Mouse (Mus musculus) hindbrain, embryonic 13.5 days (tissue): ENCODE measurements at regions not wholly inside any gene's neighbourhood (a gene's known extent, or its start where the extent isn't known, plus 50 kb on each side); places are given as distances from the start of the nearest gene placed in this dataset.

ENCODE experiments used
- ATAC-seq: fragments of 200-750 bp; cut with Nextera tagmentation; 2 replicates; pipeline ENCODE4 v1.8.0; 2017; ENCODE audit warnings: moderate TSS enrichment; ENCODE audit not compliant: low FRiP score
- H3K27ac ChIP-seq: fragments of 300-500 bp; sonication (generic); 2 replicates; pipeline ENCODE4 v1.5.1; 2015; ENCODE audit warnings: inconsistent platforms, mild to moderate bottlenecking, moderate library complexity
- H3K27me3 ChIP-seq: fragments of 300-500 bp; sonication (generic); 2 replicates; pipeline ENCODE4 v1.6.1; 2015; ENCODE audit warnings: mild to moderate bottlenecking, inconsistent platforms
- H3K36me3 ChIP-seq: fragments of 300-500 bp; sonication (generic); 2 replicates; pipeline ENCODE4 v1.6.1; 2015; ENCODE audit warnings: mild to moderate bottlenecking, inconsistent platforms
- H3K4me1 ChIP-seq: fragments of 300-500 bp; sonication (generic); replicated peaks from 2 replicates; pipeline ENCODE4 v1.6.1; 2015; ENCODE audit warnings: inconsistent platforms
- H3K4me2 ChIP-seq: fragments of 300-500 bp; sonication (generic); 2 replicates; pipeline ENCODE4 v1.6.1; 2015; ENCODE audit warnings: inconsistent platforms, mild to moderate bottlenecking, moderate library complexity
- H3K4me3 ChIP-seq: fragments of 300-500 bp; sonication (generic); 2 replicates; pipeline ENCODE4 v1.5.1; 2015; ENCODE audit warnings: mild to moderate bottlenecking, inconsistent platforms
- H3K9ac ChIP-seq: fragments of 300-500 bp; sonication (generic); 2 replicates; pipeline ENCODE4 v1.6.1; 2015; ENCODE audit warnings: mild to moderate bottlenecking, inconsistent platforms
- H3K9me3 ChIP-seq: fragments of 300-500 bp; sonication (generic); 2 replicates; pipeline ENCODE4 v1.6.1; 2016; ENCODE audit warnings: inconsistent platforms
- WGBS: fragments of 180-500 bp; shearing (Covaris S2); methylation state at CpG from one replicate; pipeline ENCODE4 v1.1.7; 2015; 5-methylcytosine and 5-hydroxymethylcytosine counted together

- H3K9me3 ChIP-seq: no peaks in the 10 kb centered on the region
- no peak for ATAC-seq
- H3K9ac ChIP-seq: no peak overlapping the region
- no peaks in the 10 kb centered on the region for H3K36me3 ChIP-seq
- H3K27me3 ChIP-seq: no peaks in the 10 kb centered on the region
- no peak overlapping the region for H3K4me3 ChIP-seq
- no peak overlapping the region for H3K27ac ChIP-seq
- WGBS: 82% methylated on average over 9 of the region's 9 CpGs
- no peak overlapping the region for H3K4me2 ChIP-seq
- no peaks in the 10 kb centered on the region for H3K4me1 ChIP-seq
Measured at GRCm38 (mm10) chr1:184482026-184482425, 250.4 kb downstream of the Hlx start.

DNA sequence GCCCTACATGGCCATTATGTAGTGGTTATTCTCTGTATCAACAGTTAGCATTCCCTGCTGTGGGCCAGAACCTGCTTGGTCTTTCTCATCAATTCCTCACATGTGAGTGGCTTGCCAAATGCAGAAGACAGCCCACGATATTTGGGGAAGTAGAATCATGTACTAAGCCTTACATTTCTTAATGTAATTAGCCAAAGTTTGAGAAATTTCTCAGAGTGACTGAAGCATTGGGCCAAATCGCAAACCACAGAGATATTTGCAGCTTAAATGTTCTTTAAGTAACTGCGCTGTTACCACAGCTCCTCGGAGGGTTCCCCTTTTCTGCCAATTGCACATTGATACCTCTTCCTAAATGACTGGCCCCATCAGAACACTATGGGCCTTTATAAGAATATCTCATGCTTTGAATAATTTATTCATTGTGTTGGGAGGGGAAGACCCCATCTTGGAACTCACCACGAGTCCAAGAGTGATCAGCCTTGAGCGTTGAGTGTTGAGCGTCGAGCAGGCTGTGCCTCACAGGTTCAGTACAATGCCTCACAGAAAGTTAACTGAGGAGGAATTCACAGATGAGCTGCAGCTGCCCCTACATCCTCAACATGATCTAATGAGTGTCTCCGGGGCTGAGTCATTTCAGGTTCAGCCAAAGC lies 251.7 kb downstream of the Hlx start:
- H3K27me3 ChIP-seq: no peaks in the 10 kb centered on the region
- H3K9ac ChIP-seq: no peak overlapping the region
- ATAC-seq: no peak
- no peak overlapping the region for H3K4me2 ChIP-seq
- no peaks in the 10 kb centered on the region for H3K9me3 ChIP-seq
- H3K27ac ChIP-seq: no peak overlapping the region
- whole genome bisulfite sequencing: 91% methylated on average over 9 of the region's 9 CpGs
- no peak overlapping the region for H3K4me3 ChIP-seq
- no peaks in the 10 kb centered on the region for H3K36me3 ChIP-seq
- no peaks in the 10 kb centered on the region for H3K4me1 ChIP-seq

- H3K4me1 ChIP-seq: no peaks in the 10 kb centered on the region
Measured at GRCm38 (mm10) chr1:184478006-184478405, 254.4 kb downstream of the Hlx start.

DNA sequence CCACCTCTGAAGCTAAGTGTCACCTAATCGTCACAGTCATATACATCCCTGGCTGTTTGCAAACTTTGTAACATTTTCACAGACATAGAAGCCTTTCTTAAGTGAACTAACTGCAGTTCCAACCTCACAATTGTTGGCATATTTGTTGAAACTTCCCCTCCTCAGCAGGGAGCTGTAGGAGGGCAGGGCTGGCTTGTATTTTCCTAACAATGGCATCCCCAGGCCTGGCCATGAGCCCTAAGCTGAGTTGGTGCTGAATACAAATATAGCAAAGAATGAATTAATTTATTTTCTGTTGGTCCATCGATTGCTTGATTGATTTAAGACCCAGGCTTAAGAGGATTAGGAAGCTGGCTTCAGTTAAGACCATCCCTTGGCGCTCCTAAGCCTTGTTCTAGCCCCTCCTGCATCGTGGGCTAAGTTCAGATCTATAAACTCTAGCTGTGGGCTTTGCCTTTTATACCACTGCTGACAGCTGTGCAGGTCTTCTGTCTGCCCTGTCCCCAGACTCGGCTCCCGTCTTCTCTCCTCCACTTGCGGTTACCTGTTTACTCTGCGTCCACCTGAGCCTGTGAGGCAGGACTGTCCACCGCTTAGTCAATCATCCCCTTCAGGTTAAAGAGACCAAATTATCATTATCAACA lies 269.8 kb downstream of the Hlx start:
- WGBS: 70% methylated on average over 9 of the region's 9 CpGs
- Histone ChIP-seq H3K4me3 (no peak overlapping the region), H3K27ac (no peak overlapping the region), H3K4me2 (no peak overlapping the region), H3K4me1 (no peaks in the 10 kb centered on the region), H3K27me3 (no peaks in the 10 kb centered on the region), H3K9ac (no peak overlapping the region), H3K9me3 (no peaks in the 10 kb centered on the region), H3K36me3 (no peaks in the 10 kb centered on the region)
- ATAC-seq: no peak

More at GRCm38 (mm10) chr1:184478006-184478405, 254.4 kb downstream of the Hlx start:
- H3K9ac ChIP-seq: no peak overlapping the region
- H3K4me2 ChIP-seq: no peak overlapping the region
- no peak for ATAC-seq
- H3K4me3 ChIP-seq: no peak overlapping the region
- H3K36me3 ChIP-seq: no peaks in the 10 kb centered on the region
- no peaks in the 10 kb centered on the region for H3K27me3 ChIP-seq
- H3K9me3 ChIP-seq: no peaks in the 10 kb centered on the region
- no peak overlapping the region for H3K27ac ChIP-seq
- 89% methylated on average over 7 of the region's 7 CpGs for WGBS

DNA sequence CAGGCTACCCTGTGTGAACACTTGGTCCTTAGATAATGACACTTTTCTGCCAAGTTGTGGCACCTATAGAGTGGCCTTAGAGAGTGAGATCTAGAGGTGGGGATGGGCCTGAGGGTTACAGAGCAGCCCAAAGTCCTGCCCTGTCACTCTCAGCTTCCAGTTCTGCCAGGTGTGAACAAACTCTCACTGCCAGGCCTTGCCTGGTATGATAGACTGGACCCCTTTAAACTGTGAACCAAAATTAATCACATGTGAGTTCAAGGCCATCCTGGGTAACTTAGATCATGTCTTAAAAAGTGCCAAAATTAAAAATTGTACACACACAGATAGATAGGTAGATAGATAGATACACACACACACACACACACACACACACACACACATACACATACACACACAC lies 271.0 kb downstream of the Hlx start:
- no peak overlapping the region for H3K9ac ChIP-seq
- H3K4me2 ChIP-seq: no peak overlapping the region
- ATAC-seq: no peak
- H3K4me3 ChIP-seq: no peak overlapping the region
- no peaks in the 10 kb centered on the region for H3K9me3 ChIP-seq
- no peaks in the 10 kb centered on the region for H3K36me3 ChIP-seq
- no peak overlapping the region for H3K27ac ChIP-seq
- H3K27me3 ChIP-seq: 0 out of 2 replicates have a peak, but pooled peaks cover 2% of the 10 kb centered on the region
- H3K4me1 ChIP-seq: no peaks in the 10 kb centered on the region

GRCm38 (mm10) chr1:184456727-184457126 lies 275.7 kb downstream of the Hlx start:
- no peak for ATAC-seq
- WGBS: 94% methylated on average over 8 of the region's 8 CpGs

GRCm38 (mm10) chr1:184454381-184454780 lies 278.0 kb downstream of the Hlx start:
- H3K4me2 ChIP-seq: no peak overlapping the region
- H3K9ac ChIP-seq: no peak overlapping the region
- peak overlapping the region; percentile 18; the same call in 1 of the 2 replicates for H3K27ac ChIP-seq
- no peaks in the 10 kb centered on the region for H3K36me3 ChIP-seq
- WGBS: 72% methylated on average over 4 of the region's 4 CpGs
- H3K4me3 ChIP-seq: no peak overlapping the region
- H3K27me3 ChIP-seq: peaks cover 10% of the 10 kb centered on the region; the same call in 1 of the 2 replicates
- H3K4me1 ChIP-seq: no peaks in the 10 kb centered on the region
- H3K9me3 ChIP-seq: no peaks in the 10 kb centered on the region
- ATAC-seq: no peak

More at GRCm38 (mm10) chr1:184456727-184457126, 275.7 kb downstream of the Hlx start:
- H3K4me2 ChIP-seq: no peak overlapping the region
- no peaks in the 10 kb centered on the region for H3K9me3 ChIP-seq
- no peak overlapping the region for H3K9ac ChIP-seq
- no peak overlapping the region for H3K27ac ChIP-seq
- 0 out of 2 replicates have a peak, but pooled peaks cover 2% of the 10 kb centered on the region for H3K27me3 ChIP-seq
- no peaks in the 10 kb centered on the region for H3K36me3 ChIP-seq
- no peak overlapping the region for H3K4me3 ChIP-seq
- no peaks in the 10 kb centered on the region for H3K4me1 ChIP-seq

- ATAC-seq: peak; percentile 54; the same call in 1 of the 2 replicates
- no peak overlapping the region for H3K9ac ChIP-seq
- H3K4me2 ChIP-seq: no peak overlapping the region
- H3K36me3 ChIP-seq: no peaks in the 10 kb centered on the region
- H3K9me3 ChIP-seq: no peaks in the 10 kb centered on the region
- H3K27ac ChIP-seq: no peak overlapping the region
- WGBS: 36% methylated on average over 5 of the region's 5 CpGs
- H3K4me1 ChIP-seq: no peaks in the 10 kb centered on the region
- no peak overlapping the region for H3K4me3 ChIP-seq
- peaks cover 10% of the 10 kb centered on the region; the same call in 1 of the 2 replicates for H3K27me3 ChIP-seq
Measured at GRCm38 (mm10) chr1:184453673-184454072, 278.7 kb downstream of the Hlx start.

DNA sequence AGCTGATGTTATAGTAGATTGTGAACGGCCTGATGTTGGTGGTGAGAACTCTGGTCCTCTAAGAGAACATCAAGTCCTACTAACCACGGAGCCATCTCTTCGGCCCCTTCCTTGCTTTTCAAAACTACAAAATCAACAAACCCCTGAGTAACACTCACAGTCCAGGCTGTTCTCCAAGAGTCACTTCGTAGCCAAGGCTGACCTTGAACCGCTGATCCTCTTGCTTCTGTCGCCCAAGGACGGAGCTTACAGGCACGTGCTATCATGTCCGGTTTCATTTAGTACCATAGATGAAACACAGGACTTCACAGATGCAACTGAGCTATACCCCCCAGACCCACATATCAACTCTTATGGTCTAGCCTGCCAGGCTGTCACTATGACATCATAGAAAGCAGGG lies 279.4 kb downstream of the Hlx start:
- 96% methylated on average over 9 of the region's 9 CpGs for WGBS
- 0 out of 2 replicates have a peak, but pooled peaks have one; percentile 13 for ATAC-seq
- Histone ChIP-seq H3K27me3 (peaks cover 10% of the 10 kb centered on the region; the same call in 1 of the 2 replicates), H3K4me1 (no peaks in the 10 kb centered on the region), H3K4me3 (no peak overlapping the region), H3K9ac (no peak overlapping the region), H3K9me3 (no peaks in the 10 kb centered on the region), H3K36me3 (no peaks in the 10 kb centered on the region), H3K27ac (no peak overlapping the region), H3K4me2 (no peak overlapping the region)

- no peak overlapping the region for H3K9ac ChIP-seq
Measured at GRCm38 (mm10) chr1:184451686-184452085, 280.7 kb downstream of the Hlx start.

DNA sequence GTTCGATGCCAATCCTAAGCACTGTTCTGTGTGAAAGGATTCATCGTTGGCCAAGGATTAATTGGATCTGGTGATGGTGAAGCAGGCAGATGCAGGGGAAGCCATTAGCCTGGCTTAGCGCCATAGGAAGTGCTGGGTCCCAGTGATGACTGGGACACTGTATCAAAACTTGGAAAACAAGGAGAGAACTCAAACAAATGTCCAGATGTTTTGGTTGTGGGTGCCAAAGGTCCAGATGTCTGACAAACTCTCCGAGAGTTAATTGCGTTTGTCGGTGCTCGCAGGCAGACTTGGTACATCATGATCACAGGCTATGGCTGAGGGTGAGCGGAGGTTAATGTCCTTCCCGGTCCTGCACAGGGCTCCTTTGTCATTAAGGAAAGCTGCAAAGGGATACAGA lies 283.4 kb downstream of the Hlx start:
- no peaks in the 10 kb centered on the region for H3K4me1 ChIP-seq
- H3K9ac ChIP-seq: no peak overlapping the region
- H3K27me3 ChIP-seq: peaks cover 7% of the 10 kb centered on the region; the same call in 1 of the 2 replicates
- no peaks in the 10 kb centered on the region for H3K9me3 ChIP-seq
- H3K4me3 ChIP-seq: no peak overlapping the region
- 76% methylated on average over 9 of the region's 9 CpGs for WGBS
- ATAC-seq: no peak
- H3K36me3 ChIP-seq: no peaks in the 10 kb centered on the region
- no peak overlapping the region for H3K27ac ChIP-seq
- no peak overlapping the region for H3K4me2 ChIP-seq

More at GRCm38 (mm10) chr1:184451686-184452085, 280.7 kb downstream of the Hlx start:
- Histone ChIP-seq H3K9me3 (no peaks in the 10 kb centered on the region), H3K4me2 (no peak overlapping the region), H3K4me3 (no peak overlapping the region), H3K27me3 (peaks cover 8% of the 10 kb centered on the region; the same call in 1 of the 2 replicates), H3K36me3 (no peaks in the 10 kb centered on the region), H3K27ac (no peak overlapping the region), H3K4me1 (no peaks in the 10 kb centered on the region)
- WGBS: 88% methylated on average over 2 of the region's 2 CpGs
- no peak for ATAC-seq

- H3K4me3 ChIP-seq: no peak overlapping the region
- no peaks in the 10 kb centered on the region for H3K9me3 ChIP-seq
- 54% methylated on average over 7 of the region's 7 CpGs for WGBS
- H3K4me2 ChIP-seq: no peak overlapping the region
- no peaks in the 10 kb centered on the region for H3K4me1 ChIP-seq
- ATAC-seq: no peak
- H3K27me3 ChIP-seq: peaks cover 8% of the 10 kb centered on the region; the same call in 1 of the 2 replicates
- no peaks in the 10 kb centered on the region for H3K36me3 ChIP-seq
- no peak overlapping the region for H3K27ac ChIP-seq
- H3K9ac ChIP-seq: no peak overlapping the region
Measured at GRCm38 (mm10) chr1:184447911-184448310, 284.5 kb downstream of the Hlx start.
